26 mouse cellular contexts compared by ENCODE assay signal in the genomic region with DNA sequence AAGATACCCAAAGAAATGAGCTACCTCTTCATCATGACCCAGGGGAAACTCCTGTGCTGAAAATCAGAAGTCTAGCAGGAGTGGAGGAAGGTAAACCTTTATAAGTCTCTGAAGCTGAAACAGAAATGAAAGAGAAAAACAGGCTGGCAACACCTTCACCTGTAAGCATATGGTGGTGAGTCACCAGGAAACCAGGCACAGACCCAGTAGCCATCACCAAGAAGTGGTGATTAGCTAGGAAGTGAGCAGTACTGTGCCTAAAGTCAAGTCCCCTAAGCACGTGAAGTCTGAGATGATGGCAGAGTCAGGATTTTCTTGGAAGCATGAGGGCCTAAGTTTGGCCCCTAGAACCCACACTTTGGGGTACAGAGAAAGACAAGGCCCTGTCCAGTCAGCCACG.
A peak's percentile ranks its signal among the peaks of the same experiment; 100 is the strongest.
DNase-seq lines count a peak whose midpoint lies in the region; ATAC-seq and TF ChIP-seq lines count a peak whose summit lies in the region.
"Had no signal": no experiment of that assay in that cellular context is flagged by ENCODE, and none has a peak within 500 bp of the region (broad histone marks: within the 10 kb centered on the region; RNA-seq: fewer than 3 reads in every experiment).

No protein-coding gene starts in this region.

- no peaks in the 10 kb centered on the region for H3K36me3 ChIP-seq in forebrain, embryonic 15.5 days
- H3K36me3 ChIP-seq: forebrain, embryonic 10.5 days; heart, embryonic 12.5 days; heart, embryonic 15.5 days; hindbrain, embryonic 10.5 days; hindbrain, embryonic 13.5 days; intestine, embryonic 15.5 days had no signal

- no peaks in the 10 kb centered on the region for H3K9me3 ChIP-seq in forebrain, embryonic 15.5 days
- H3K9me3 ChIP-seq: forebrain, embryonic 13.5 days; heart, embryonic 12.5 days; heart, embryonic 15.5 days; hindbrain, embryonic 10.5 days; hindbrain, embryonic 13.5 days; intestine, embryonic 15.5 days had no signal

- no peak for TF ChIP-seq CTCF in cerebellum, adult 2 months (IDR thresholded peaks at IDR 0.05; ENCODE audit: borderline replicate concordance, insufficient read depth, low read depth, low read length)

- H3K27me3 ChIP-seq in cerebellum, adult 2 months (ENCODE audit: control insufficient read depth, insufficient read depth, low read length), result no peaks in the 10 kb centered on the region
- H3K27me3 ChIP-seq in forebrain, embryonic 15.5 days, result no peaks in the 10 kb centered on the region
- H3K27me3 ChIP-seq: forebrain, embryonic 13.5 days; heart, embryonic 12.5 days; heart, embryonic 15.5 days; hindbrain, embryonic 13.5 days; intestine, embryonic 15.5 days had no signal

- H3K4me1 ChIP-seq in cerebellum, adult 2 months (ENCODE audit: control insufficient read depth, insufficient read depth, low read length), result peaks cover 16% of the 10 kb centered on the region; the same call in 1 of the 2 replicates
- no peaks in the 10 kb centered on the region for H3K4me1 ChIP-seq in forebrain, embryonic 15.5 days
- H3K4me1 ChIP-seq: heart, embryonic 12.5 days; heart, embryonic 15.5 days; hindbrain, embryonic 10.5 days; intestine, embryonic 15.5 days had no signal

- WGBS in cerebellum, adult 2 months, result 55% methylated on average over 2 of the region's 2 CpGs
- WGBS in forebrain, embryonic 15.5 days, result 88% methylated on average over 2 of the region's 2 CpGs

- H3K27ac ChIP-seq in cerebellum, adult 2 months (ENCODE audit: insufficient read depth, low read length), result no peak overlapping the region
- H3K27ac ChIP-seq in forebrain, embryonic 15.5 days (replicated peaks), result no peak overlapping the region
- H3K27ac ChIP-seq: forebrain, embryonic 10.5 days; forebrain, embryonic 13.5 days; gastrocnemius, adult 2 months; heart, embryonic 15.5 days; hindbrain, embryonic 10.5 days; hindbrain, embryonic 13.5 days; intestine, embryonic 15.5 days had no signal

- ATAC-seq in forebrain, embryonic 15.5 days (replicated peaks), result no peak
- ATAC-seq: CD4-positive, CD25-positive, alpha-beta regulatory T cell, adult 4 months; forebrain, embryonic 13.5 days; forebrain, postnatal 0 days; hindbrain, embryonic 16.5 days; intestine, embryonic 15.5 days had no signal

- peak; percentile 29 for DNase-seq in cerebellum, adult 11-12 months
- no peak for DNase-seq in cerebellum, postnatal 4 days (ENCODE audit: low spot score in 2 of 2)
- peak; percentile 34 to 76 for DNase-seq in cerebellum, adult 2 months
- DNase-seq in cerebellum, adult 9-11 months, result peak; percentile 35
- no peak for DNase-seq in kidney, adult 18-20 months
- no peak for DNase-seq in right cerebral cortex, adult 2 months (ENCODE audit: low spot score in 2 of 2)
- DNase-seq: adrenal gland, adult 2 months; adrenal gland, postnatal 14 days; forebrain, postnatal 0 days; gastrocnemius, adult 2 months; gastrocnemius, postnatal 25 days; heart, adult 18-20 months; heart, postnatal 10 days; heart, postnatal 36 days; kidney, adult 11 months; kidney, adult 9 months had no signal

- no peak overlapping the region for H3K4me2 ChIP-seq in forebrain, embryonic 15.5 days (replicated peaks)
- H3K4me2 ChIP-seq: forebrain, embryonic 13.5 days; heart, embryonic 12.5 days; heart, embryonic 15.5 days; hindbrain, embryonic 13.5 days; intestine, embryonic 15.5 days had no signal

- no peak overlapping the region for H3K4me3 ChIP-seq in cerebellum, adult 2 months (replicated peaks; ENCODE audit: insufficient read depth, low read depth, low read length)
- no peak overlapping the region for H3K4me3 ChIP-seq in forebrain, embryonic 15.5 days
- H3K4me3 ChIP-seq: forebrain, embryonic 10.5 days; forebrain, embryonic 13.5 days; gastrocnemius, adult 2 months; heart, embryonic 12.5 days; heart, embryonic 15.5 days; hindbrain, embryonic 10.5 days; hindbrain, embryonic 13.5 days; intestine, embryonic 15.5 days had no signal

- no peak for TF ChIP-seq POLR2A in cerebellum, adult 2 months (IDR thresholded peaks at IDR 0.05; ENCODE audit: borderline replicate concordance, insufficient read depth, low read length)

- no peak overlapping the region for H3K9ac ChIP-seq in forebrain, embryonic 15.5 days (replicated peaks)
- H3K9ac ChIP-seq: forebrain, embryonic 13.5 days; forebrain, postnatal 0 days; heart, embryonic 12.5 days; heart, embryonic 15.5 days; hindbrain, embryonic 13.5 days; intestine, embryonic 15.5 days had no signal

Comparison
In these comparisons a context has a peak if more than half of its experiments do, and no peak if none do; other contexts are left out.
1. DNase-seq: peak in cerebellum, adult 11-12 months (single experiment), cerebellum, adult 2 months (2 of 2) and cerebellum, adult 9-11 months (single experiment); none in cerebellum, postnatal 4 days (0 of 2), kidney, adult 18-20 months (single experiment) and right cerebral cortex, adult 2 months (0 of 2).